Mouse (Mus musculus) R1 (cell line): ENCODE data around the gene Gmpr.
A peak's percentile ranks its signal among the peaks of the same experiment; 100 is the strongest.

ENCODE experiments used
- DNase-seq: peaks from one replicate; pipeline ENCODE4 v3.0.0-alpha.2; 2018; ENCODE audit warnings: low read depth, low spot score

Gmpr gene

DNA sequence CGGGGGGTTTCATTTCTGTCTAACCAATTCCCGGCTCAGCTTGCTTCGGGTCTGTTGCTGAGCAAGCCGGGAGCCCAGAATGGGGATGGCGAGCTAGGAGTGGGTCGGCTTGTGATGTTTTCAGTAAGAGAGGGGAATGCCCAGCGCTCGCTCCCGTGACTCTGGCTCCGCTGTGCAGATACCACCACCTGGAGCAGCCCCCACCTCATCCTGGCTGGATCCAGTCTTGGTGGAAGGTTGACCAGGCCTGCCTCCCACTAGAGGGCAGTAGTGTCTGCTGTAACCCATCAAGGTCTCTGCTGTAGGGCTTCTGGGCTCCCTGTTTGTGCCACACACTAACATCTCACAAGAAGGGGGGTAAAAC, 31.9 kb downstream of the Gmpr start:
- DNase-seq: peak; percentile 69

GRCm38 (mm10) chr13:45545974-45546373, 38.7 kb downstream of the Gmpr start:
- DNase-seq: no peak

DNA sequence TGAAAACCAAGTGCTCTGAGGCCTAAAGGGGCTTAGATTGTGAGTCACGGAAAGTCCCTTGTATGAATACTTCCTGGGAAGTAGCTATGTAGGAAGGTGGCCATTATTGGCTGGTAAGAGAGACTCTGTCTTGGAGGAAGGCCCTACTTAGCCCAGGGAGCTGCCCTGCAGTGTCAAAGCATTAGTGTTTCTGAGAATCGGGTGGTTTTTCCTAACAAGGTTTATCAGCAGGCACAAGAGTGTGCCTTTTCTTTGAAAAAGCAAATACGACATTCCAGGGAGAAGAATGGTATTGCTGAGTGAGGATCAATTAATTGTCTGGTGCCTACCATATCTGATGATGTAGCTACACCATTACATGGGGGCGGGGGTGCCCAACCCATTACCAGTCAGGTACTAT, 39.7 kb downstream of the Gmpr start:
- no peak for DNase-seq

GRCm38 (mm10) chr13:45547549-45547948, 40.3 kb downstream of the Gmpr start:
- peak; percentile 44 for DNase-seq

DNA sequence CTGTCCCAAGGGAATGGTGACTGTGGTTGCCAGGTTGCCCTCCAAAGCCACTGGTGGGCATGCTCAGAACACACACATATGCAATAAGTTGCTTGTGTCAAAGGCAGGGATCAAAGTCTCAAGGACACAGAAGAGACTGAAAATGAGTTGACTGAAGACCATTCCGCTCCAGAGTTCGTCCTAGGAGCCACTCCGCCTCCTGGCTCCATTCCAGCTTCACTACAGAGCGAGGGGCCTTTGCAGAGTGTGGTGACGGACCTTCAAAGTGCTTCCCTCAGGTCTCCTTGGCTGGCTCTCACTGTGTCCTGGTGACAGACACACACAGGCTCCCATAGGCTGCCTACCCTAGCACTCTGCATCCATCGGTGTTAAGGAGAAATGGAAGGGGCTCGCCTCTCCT, 46.4 kb downstream of the Gmpr start:
- DNase-seq: no peak

- no peak for DNase-seq
These were observed 51.1 kb downstream of the Gmpr start for GRCm38 (mm10) chr13:45558367-45558766.

DNA sequence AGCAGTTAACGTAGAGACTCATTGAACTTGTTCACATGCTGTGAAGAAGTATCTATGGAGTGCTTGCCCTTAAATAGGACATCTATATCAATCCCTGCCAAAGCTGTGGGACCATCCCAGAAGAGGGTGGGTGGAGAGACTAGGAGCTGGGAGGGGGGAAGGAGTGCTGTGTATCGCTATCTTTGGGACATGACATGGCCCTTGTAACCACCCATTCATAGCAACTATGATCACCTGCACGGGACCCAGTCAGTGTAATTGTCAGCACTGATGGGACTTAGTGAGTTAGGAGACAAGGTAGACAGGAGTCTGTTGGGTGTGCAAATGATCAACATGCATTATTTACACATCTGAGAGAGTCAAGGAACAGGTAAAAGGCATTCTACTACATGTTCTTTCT, 52.0 kb downstream of the Gmpr start:
- no peak for DNase-seq

DNA sequence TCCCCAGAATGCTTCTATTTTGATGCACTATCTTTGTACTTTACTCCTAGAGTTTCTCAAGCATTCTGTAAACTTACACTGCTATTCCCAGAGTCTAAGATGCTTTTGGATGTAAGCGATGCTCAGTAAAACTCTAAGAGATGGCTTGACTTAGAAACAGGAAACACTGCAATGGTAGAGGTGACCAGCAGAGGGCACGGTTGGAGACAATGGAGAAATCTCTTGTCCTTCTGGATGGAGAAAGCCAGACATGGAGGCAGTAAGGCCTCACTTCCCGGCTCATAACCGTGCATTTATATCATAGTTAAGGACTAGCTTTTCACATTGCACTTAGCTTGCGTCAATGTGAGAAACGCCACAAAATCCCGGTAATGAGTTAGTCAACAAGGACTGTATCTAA, 53.3 kb downstream of the Gmpr start:
- peak; percentile 44 for DNase-seq

- no peak for DNase-seq
These were observed 54.8 kb downstream of the Gmpr start for GRCm38 (mm10) chr13:45562011-45562410.

- no peak for DNase-seq
These were observed 57.7 kb downstream of the Gmpr start for GRCm38 (mm10) chr13:45564946-45565345.

DNA sequence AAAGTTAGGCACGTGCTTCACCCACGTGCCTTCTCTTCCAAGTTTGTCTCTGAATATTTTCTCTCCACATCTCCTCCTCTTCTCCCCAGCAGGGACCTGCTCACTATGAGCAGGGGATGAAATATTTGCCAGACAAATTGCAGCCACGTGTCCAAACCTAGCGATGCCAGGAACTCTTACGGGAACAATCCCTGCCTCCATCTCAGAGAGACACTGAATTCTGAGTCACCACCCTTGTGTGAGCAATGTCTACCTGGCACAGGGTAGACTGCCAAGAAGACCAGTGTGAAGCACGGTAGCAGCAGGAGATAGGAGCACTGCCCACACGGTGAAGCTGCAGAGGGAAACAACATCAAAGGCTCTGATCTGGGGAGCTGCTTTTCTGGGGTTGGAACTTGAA, 62.7 kb downstream of the Gmpr start:
- DNase-seq: no peak

GRCm38 (mm10) chr13:45571795-45572262, 64.6 kb downstream of the Gmpr start:
- peak; percentile 78 for DNase-seq

DNA sequence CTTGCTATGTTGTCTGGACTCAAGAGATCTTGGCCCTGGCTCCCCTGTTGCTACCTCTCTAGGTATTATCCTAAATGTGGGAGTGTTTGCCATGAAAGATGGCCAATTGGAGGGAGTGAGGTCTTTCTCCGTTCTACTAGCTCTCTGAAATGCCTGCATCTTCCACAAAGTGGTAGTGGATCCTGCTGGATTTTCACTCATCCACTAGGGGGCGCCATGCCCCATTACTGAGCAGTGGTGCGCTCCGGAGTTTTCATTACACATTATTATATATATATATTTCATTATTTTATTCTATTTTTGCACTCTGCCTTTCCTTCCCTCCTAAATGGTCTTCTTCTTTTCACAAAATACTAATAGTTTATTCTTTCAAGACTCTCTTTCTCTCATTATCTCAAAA, 65.5 kb downstream of the Gmpr start:
- DNase-seq: peak; percentile 68

DNA sequence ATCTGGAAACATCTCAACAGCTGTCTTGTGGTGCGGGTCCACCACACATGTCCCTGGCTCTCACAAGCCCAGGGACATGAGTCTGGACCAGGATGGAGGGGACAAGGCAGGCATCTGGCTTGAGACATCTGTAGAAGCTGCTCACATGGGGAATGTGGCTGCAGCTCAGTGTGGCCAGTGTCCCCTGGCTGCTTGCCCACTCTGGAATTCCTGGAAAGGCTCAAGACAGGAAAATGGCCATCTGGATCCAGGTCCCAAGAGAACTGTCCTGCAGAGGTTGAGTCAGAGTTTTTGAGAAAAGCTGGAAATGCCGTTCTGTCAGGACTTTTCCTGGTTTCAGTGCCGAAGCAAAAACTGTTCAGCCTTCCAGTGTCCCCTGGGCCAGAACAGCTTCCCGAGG, 68.9 kb downstream of the Gmpr start:
- no peak for DNase-seq

DNA sequence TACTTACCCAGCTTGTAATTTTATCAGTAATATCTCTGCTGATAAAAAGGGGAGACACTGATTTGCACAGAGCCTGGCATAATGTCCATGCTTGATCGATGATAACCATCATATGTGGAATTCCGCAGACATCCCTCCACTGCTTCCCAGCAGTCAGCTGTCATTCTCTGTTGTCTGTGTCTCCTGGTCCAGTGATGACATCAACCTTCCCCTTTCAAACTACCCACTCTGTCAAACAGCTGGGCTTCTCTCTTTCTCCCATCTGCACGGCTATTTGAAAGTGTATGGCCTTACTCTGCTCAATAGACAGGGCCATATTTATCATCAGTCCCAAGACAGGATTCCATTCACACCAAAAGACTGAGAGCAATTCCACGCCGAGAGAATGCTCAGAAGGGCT, 70.1 kb downstream of the Gmpr start:
- DNase-seq: no peak

DNA sequence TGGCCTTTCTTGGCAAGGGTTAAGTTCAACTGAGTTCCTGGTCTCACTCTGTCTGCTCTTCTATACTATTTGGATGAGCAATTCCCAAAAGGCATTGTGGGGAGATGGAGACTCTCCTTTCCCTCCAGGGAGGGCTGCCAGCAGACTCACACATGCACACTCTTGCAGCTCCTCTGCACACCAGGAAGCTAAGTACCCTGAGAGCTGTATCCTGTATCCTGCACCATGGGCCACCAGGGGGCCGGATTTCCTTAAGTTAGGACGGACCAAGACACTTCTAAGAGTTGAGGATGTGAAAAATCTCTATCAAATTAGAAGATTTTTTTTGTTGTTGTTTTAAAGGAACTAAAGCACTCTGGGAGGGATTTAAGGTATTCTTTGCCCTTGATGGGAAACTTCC, 70.5 kb downstream of the Gmpr start:
- peak; percentile 25 for DNase-seq

DNA sequence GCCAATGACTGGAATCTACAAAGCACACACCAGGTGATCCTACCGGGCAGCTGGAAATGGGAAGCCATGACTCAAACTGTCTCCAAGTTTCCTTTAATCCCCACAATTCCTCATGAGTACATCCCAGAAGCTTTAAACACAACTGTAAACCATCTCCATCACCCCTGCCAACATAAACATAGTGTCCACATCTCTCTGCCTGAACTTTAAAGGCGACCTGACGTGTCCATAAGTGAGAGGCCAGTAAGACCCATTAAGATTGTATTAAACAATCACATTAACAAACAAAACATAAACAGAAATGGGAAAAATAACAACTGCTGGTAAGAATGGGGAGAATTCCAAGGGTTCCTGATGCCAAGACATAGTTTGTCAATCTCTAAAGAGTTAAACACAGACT, 72.5 kb downstream of the Gmpr start:
- DNase-seq: no peak

DNA sequence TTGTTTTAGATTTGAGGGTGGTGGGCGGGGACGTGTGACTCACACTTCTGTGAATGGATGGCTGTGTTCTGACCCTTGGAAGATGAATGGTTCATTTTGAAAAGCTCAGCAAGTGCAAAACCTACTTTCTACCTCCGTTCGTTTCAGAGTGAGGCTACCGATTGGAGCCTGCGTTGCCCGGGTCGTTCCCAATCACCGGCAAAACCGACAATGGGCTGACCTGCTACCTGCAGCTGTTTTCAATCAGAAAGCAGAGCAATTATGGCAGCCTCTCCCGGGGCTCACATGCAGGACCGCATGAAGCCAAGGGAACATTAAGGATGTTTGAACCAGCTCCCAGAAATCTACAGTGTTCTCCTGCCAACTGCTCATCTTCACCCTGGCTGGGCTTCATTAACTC, 75.0 kb downstream of the Gmpr start:
- DNase-seq: no peak

GRCm38 (mm10) chr13:45583061-45583460, 75.8 kb downstream of the Gmpr start:
- peak; percentile 79 for DNase-seq

- DNase-seq: no peak
These were observed 83.7 kb downstream of the Gmpr start for GRCm38 (mm10) chr13:45590898-45591297.

- DNase-seq: no peak
These were observed 86.7 kb downstream of the Gmpr start for GRCm38 (mm10) chr13:45593914-45594313.

DNA sequence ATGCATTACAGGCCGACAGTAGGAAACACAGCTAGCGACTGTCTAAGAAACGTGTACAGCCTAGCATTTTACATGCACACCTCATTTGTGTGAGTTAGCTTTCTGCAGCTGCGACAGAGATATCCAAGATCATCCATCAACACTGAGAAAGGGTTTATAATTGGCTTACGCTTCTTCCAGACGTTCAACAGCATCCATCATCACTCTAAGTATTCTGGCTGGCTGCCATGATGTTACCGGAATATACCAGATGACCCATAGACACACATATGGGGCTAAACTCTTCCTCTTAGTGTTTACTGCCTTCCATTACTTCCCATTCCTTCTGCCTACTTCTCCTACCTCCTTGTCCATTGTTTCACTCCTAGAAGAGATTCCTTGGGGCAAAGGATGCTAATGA, 88.2 kb downstream of the Gmpr start:
- DNase-seq: no peak

- DNase-seq: no peak
These were observed 92.6 kb downstream of the Gmpr start for GRCm38 (mm10) chr13:45599831-45600230.

GRCm38 (mm10) chr13:45600443-45600842, 93.2 kb downstream of the Gmpr start:
- no peak for DNase-seq
